Mouse (Mus musculus) lung, postnatal 25 days (tissue): ENCODE results near the gene Gm10477.
A peak's percentile ranks its signal among the peaks of the same experiment; 100 is the strongest.
"Not testable (repeated sequence)": the region's sequence is repeated elsewhere in the genome, so short reads cannot be mapped to it uniquely, and the experiment has no call there.

Experiments used
- DNase-seq: peaks from one replicate; pipeline ENCODE4 v3.0.0; 2022; ENCODE audit warnings: low spot score

Gm10477 gene

DNA sequence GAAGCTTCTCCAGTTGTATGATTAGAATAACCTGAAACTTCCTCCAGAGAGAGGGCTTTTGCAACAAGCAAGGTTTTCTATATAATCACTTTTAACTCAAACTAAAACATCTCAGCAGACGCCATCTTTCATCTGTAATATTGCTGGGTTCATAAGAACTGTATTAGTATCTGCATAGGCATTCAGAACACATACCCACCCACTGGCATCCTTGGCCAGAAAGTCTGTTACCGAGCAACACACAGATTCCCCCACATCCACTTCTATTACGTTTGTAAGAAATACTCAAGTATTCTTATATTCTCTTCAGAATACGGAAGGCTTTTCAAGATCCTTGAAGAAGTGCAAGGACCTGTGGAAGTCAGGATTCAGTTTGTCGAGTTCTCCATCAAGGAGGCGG lies at the start of gene Gm10477:
Gene Gm10477, plus strand, starts transcription at position 301 of the 400 bp plus-strand sequence.
- DNase-seq: not testable (repeated sequence)

GRCm38 (mm10) chrX:56477553-56477952 lies 47.0 kb upstream of the Gm10477 start:
- peak; percentile 45 for DNase-seq

DNA sequence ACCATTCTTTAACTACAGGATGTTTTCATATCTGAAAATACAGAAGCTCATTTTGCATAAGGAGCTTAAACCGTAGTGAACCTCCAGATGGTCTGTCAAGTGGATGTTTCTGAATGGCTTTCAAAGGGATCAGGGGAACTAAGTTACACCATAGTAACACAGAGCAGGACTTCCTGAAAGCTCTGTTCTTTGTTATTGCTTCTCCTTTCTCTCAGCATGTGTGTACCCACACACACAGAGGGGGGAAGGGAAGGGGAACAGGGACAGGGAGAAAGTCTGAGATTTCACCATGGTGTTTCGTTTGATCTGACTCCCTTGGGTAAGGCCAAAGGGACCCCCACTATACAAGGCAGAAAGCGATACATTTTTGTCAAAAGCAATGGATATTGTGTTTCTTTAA lies 42.6 kb upstream of the Gm10477 start:
- no peak for DNase-seq

DNA sequence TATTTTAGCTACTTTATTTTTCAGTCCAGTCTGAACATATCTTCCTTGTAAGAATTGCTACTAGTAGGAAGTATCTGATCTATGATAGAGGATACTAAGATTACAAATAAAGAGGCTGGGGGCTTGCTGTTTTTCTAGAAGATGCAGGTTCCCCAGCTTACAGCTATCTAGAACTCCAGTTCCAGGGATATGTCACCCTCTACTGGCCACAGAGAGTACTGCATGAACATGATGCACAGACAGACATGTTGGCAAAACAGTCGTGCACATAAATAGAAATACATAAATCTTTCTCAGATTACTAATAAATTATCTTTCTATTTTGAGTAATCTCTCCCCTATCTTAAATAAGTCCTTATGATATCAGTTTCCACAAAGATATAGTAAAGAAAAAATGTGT lies 34.8 kb upstream of the Gm10477 start:
- DNase-seq: peak; percentile 81

DNA sequence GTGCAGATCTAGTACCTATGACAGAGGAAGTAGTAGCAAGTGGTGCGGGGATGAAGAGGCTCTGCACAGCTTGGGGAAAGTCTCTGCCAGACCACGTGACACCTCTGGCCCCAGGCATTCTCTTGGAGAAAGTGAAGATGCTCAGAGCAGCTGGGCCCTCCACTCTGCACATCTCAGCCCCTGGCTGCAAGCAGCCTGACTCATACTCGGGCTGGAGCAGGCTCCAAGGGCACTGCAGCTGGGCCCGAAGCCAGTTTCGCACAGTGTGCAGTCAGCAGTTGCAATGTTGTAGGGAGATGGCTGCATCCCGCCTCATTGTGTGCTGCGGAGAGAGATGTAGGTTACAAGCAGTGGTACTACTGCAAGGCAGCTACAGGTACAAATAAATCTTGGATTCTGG lies 27.3 kb upstream of the Gm10477 start:
- DNase-seq: no peak

GRCm38 (mm10) chrX:56531266-56531665 lies 6.7 kb downstream of the Gm10477 start:
- DNase-seq: peak; percentile 35

- DNase-seq: no peak
Measured at GRCm38 (mm10) chrX:56537162-56537561, 12.6 kb downstream of the Gm10477 start.

DNA sequence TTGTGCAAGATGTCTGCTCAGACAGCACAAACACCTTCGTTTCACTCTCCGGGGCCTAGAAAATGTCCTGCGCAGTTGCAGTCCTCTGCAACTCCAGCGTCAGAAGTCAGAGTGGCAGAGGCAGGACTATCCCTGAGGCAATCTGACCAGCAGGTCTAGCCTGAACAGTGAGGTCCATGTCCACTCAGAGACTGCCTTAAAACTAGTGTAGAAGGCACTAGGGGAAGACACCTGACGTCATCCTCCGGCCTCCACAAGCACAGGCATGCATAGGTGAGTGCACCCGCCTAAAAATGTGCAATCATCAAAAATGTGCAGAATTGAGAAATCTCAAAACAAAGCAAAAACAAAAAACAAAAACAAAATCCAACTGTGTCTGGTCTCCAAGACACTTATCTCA lies 25.0 kb downstream of the Gm10477 start, which contains the start of gene Gm648:
Gene Gm648, minus strand, starts transcription at position 101 of the 400 bp plus-strand sequence.
- DNase-seq: no peak

DNA sequence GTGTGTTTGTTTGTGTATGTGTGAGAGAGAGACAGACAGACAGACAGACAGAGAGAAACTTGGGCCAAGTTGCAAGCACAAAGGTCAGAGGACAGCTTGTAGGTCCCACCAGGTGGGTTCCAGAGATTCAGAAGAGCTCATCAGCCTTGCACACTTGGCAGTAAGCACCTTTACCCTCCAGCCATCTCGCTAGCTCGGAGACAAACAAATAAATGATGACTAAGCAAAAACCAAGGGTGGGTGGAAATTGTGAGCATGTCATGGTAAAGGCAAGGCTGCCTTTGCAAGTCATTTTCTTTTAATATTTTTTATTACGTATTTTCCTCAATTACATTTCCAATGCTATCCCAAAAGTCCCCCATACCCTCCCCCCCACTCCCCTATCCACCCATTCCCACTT lies 29.0 kb downstream of the Gm10477 start:
- DNase-seq: no peak

DNA sequence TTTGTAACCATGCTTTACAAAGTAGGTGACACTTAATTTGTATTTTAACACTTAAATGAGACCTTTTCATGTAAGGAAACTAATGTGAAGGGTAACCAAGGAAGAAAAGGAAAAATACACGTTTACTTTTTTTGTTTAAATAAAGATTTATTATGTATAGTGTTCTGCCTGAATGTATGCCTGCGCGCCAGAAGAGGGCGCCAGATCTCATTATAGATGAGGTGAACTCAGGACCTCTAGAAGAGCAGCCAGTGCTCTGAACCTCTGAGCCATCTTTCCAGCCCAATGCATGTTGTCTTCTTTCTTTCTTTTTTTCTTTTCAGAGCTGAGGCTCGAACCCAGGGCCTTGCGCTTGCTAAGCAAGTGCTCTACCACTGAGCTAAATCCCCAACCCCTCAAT lies 47.9 kb downstream of the Gm10477 start:
- DNase-seq: peak; percentile 14
